In genomic region chr13:10710909-10711308, GRCm38 (mm10) we compare ENCODE assay signal across 17 mouse cellular contexts.
"Had no signal": no experiment of that assay in that cellular context is flagged by ENCODE, and none has a peak within 500 bp of the region (broad histone marks: within the 10 kb centered on the region; RNA-seq: fewer than 3 reads in every experiment).

No protein-coding gene starts in this region.

- DNase-seq: kidney, adult 18-20 months; kidney, postnatal 36 days; layer of hippocampus, adult 9-11 months; layer of hippocampus, postnatal 36 days; left cerebral cortex, postnatal 4 days; liver; liver, embryonic 13.5 days; liver, postnatal 0 days; lung, postnatal 36 days; midbrain, embryonic 14.5 days; right cerebral cortex, postnatal 4 days; spleen, adult 18-20 months; thymus, adult 18-20 months; thymus, postnatal 14 days had no signal

- H3K9ac ChIP-seq: liver, embryonic 13.5 days; liver, postnatal 0 days; neural tube, embryonic 15.5 days had no signal

- ATAC-seq: liver, postnatal 0 days had no signal

- H3K27me3 ChIP-seq: liver, embryonic 13.5 days; neural tube, embryonic 15.5 days had no signal

- H3K36me3 ChIP-seq: liver, embryonic 13.5 days; midbrain, embryonic 10.5 days; neural tube, embryonic 15.5 days had no signal

- H3K27ac ChIP-seq: liver, embryonic 13.5 days; midbrain, embryonic 10.5 days; neural tube, embryonic 15.5 days had no signal

- H3K4me3 ChIP-seq: liver, embryonic 13.5 days; midbrain, embryonic 10.5 days; myocyte; neural tube, embryonic 15.5 days had no signal

- H3K9me3 ChIP-seq: liver, embryonic 13.5 days; midbrain, embryonic 10.5 days; neural tube, embryonic 15.5 days had no signal

- H3K4me2 ChIP-seq: liver, embryonic 13.5 days; neural tube, embryonic 15.5 days had no signal

- H3K4me1 ChIP-seq: liver, embryonic 13.5 days; midbrain, embryonic 10.5 days; neural tube, embryonic 15.5 days had no signal
